Mouse (Mus musculus) ES-Bruce4 (cell line): ENCODE data around the gene Gabarap. TPM values are rescaled to one million over a fixed set of nuclear protein-coding genes. Genes with fewer than 3 reads are reported as not detected.

Experiments used
- H3K27ac ChIP-seq: 2 replicates; pipeline ENCODE4 v1.5.1; 2012; ENCODE audit warnings: low read length, inconsistent platforms; ENCODE audit not compliant: insufficient read depth
- H3K27me3 ChIP-seq: 2 replicates; pipeline ENCODE4 v1.6.1; 2012; ENCODE audit warnings: mild to moderate bottlenecking, low read length, inconsistent platforms; ENCODE audit not compliant: control insufficient read depth, poor library complexity, insufficient read depth, severe bottlenecking
- H3K36me3 ChIP-seq: 2 replicates; pipeline ENCODE4 v1.6.1; 2012; ENCODE audit warnings: inconsistent platforms, mild to moderate bottlenecking, low read length, moderate library complexity; ENCODE audit not compliant: control insufficient read depth, poor library complexity, insufficient read depth, severe bottlenecking
- H3K4me1 ChIP-seq: one replicate; pipeline ENCODE4 v1.8.1; 2011; ENCODE audit warnings: low read length; ENCODE audit not compliant: control insufficient read depth, insufficient read depth
- H3K4me3 ChIP-seq: 2 replicates; pipeline ENCODE4 v1.5.1; 2011; ENCODE audit warnings: low read depth, mild to moderate bottlenecking, low read length
- H3K9ac ChIP-seq: 2 replicates; pipeline ENCODE4 v1.6.1; 2012; ENCODE audit warnings: low read depth, mild to moderate bottlenecking, inconsistent platforms; ENCODE audit not compliant: poor library complexity, severe bottlenecking
- H3K9me3 ChIP-seq: replicated peaks from 2 replicates; pipeline ENCODE4 v1.6.1; 2012; ENCODE audit warnings: mild to moderate bottlenecking, low read length, inconsistent platforms; ENCODE audit not compliant: control insufficient read depth, poor library complexity, insufficient read depth, severe bottlenecking
- CTCF ChIP-seq: IDR thresholded peaks from one replicate; pipeline ENCODE4 v1.8.1; 2011; ENCODE audit warnings: low read depth, low read length
- EP300 ChIP-seq: IDR thresholded peaks from 2 replicates; pipeline ENCODE4 v1.6.1; 2011; ENCODE audit warnings: low read depth, low read length; ENCODE audit not compliant: insufficient read depth
- POLR2A ChIP-seq: IDR thresholded peaks from one replicate; pipeline ENCODE4 v1.8.1; 2011; ENCODE audit warnings: low read length; ENCODE audit not compliant: insufficient read depth
- polyA plus RNA-seq: library from polyadenylated mRNA; stranded (reverse); fragments of >200 nt; gene quantifications from 2 replicates; pipeline ENCODE4 v1.2.4, GENCODE M21; 2011; ENCODE audit warnings: low read depth; ENCODE audit not compliant: missing spikeins, insufficient read depth, insufficient read length

The Gabarap gene
- polyA plus RNA-seq, 1 experiment = 144 TPM

GRCm38 (mm10) chr11:70020022-70020631 is 29.2 kb downstream of the Gabarap start:
- Histone ChIP-seq H3K36me3 (no peaks in the 10 kb centered on the region), H3K27me3 (no peaks in the 10 kb centered on the region), H3K4me1 (no peaks in the 10 kb centered on the region), H3K9ac (0 out of 2 replicates have a peak overlapping the region, but pooled peaks have one; percentile 6), H3K4me3 (no peak overlapping the region), H3K27ac (peak overlapping the region; percentile 16; the same call in 1 of the 2 replicates), H3K9me3 (no peaks in the 10 kb centered on the region)
- no peak for TF ChIP-seq CTCF
- TF ChIP-seq POLR2A = no peak
- TF ChIP-seq EP300 = no peak

GRCm38 (mm10) chr11:70020731-70021263 is 29.9 kb downstream of the Gabarap start:
- TF ChIP-seq POLR2A = no peak
- TF ChIP-seq CTCF = peak; percentile 40
- peak overlapping the region; percentile 78 for H3K4me3 ChIP-seq
- H3K27me3 ChIP-seq = no peaks in the 10 kb centered on the region
- no peak overlapping the region for H3K27ac ChIP-seq
- no peaks in the 10 kb centered on the region for H3K9me3 ChIP-seq
- no peaks in the 10 kb centered on the region for H3K36me3 ChIP-seq
- peak overlapping the region; percentile 31; the same call in 1 of the 2 replicates for H3K9ac ChIP-seq
- H3K4me1 ChIP-seq = no peaks in the 10 kb centered on the region

DNA sequence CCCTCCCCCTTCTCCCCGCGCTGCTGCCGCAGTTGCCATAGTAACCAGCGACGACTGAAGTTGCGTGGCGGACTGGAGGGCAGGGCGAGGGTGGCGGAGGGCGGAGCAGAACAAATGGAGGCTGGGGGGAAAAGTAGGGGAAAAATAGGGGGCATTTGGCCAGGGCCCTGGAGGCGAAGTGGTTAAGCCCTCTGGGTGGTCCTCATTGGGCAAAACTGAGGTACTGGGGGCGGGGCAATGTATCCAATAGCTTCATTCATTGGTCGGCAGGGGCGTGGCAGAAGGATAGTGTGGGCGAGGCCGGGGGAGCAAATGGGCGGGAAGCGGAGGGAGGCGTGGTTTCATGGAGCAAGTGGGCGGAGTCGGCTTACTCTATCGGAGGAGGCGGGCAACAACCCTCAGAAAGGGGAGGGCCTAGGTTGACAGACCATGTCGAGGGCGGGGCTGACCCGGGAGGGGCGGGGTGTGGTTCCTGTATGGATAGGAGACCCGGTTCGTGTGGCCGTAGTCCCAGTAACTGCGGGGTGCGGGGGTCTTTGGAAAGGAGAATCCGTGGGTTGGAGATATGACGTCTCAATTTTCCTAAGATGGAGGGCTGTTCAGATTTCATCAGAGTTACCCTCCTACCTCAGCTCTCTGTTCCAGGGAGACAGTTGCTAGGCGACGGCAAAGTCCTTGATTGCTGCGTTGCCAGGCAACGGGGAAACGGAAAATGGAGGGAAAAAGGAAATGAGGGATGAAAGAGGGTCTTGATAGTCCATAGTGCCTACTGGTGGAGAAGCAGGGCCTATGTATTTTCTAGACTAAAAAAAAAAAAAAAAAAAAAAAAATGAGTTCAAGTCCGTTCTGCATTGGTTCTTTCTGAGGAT is 30.6 kb downstream of the Gabarap start:
- Histone ChIP-seq H3K9me3 (no peaks in the 10 kb centered on the region), H3K4me1 (peaks cover 3% of the 10 kb centered on the region), H3K27me3 (no peaks in the 10 kb centered on the region), H3K9ac (peak overlapping the region; percentile 31; the same call in 1 of the 2 replicates), H3K36me3 (no peaks in the 10 kb centered on the region), H3K4me3 (peak overlapping the region; percentile 78), H3K27ac (no peak overlapping the region)
- TF ChIP-seq EP300 (no peak), POLR2A (no peak), CTCF (no peak)

GRCm38 (mm10) chr11:70023481-70024150 is 32.7 kb downstream of the Gabarap start:
- Histone ChIP-seq H3K9me3 (no peaks in the 10 kb centered on the region), H3K4me1 (peaks cover 3% of the 10 kb centered on the region), H3K4me3 (no peak overlapping the region), H3K27ac (no peak overlapping the region), H3K36me3 (no peaks in the 10 kb centered on the region), H3K27me3 (no peaks in the 10 kb centered on the region), H3K9ac (no peak overlapping the region; the same call in 1 of the 2 replicates)
- TF ChIP-seq EP300 (no peak), CTCF (no peak), POLR2A (no peak)

- TF ChIP-seq CTCF (no peak), EP300 (no peak), POLR2A (no peak)
- Histone ChIP-seq H3K36me3 (no peaks in the 10 kb centered on the region), H3K4me3 (no peak overlapping the region), H3K27ac (no peak overlapping the region), H3K27me3 (no peaks in the 10 kb centered on the region), H3K9me3 (no peaks in the 10 kb centered on the region), H3K9ac (no peak overlapping the region), H3K4me1 (peaks cover 5% of the 10 kb centered on the region)
Measured at GRCm38 (mm10) chr11:70024151-70024514, 33.2 kb downstream of the Gabarap start.

DNA sequence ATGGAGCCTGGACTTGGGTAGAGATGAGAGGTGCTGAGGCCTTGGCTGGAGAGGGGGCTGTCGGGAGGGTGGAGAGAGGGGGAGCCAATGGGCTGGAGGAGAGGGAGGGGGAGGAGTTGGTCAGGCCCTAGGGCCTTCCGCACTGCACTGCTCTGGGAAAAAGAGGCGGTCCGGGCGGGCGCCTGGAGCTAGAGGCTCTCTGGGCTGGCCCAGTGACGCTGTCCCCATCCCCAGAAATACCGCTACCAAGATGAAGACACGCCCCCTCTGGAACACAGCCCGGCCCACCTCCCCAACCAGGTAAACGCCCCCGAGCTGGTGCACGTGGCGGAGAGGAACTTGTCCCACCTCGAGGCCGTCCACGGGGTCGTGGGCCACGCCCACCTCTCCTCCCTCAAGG is 35.7 kb downstream of the Gabarap start:
- peaks cover 5% of the 10 kb centered on the region for H3K4me1 ChIP-seq
- TF ChIP-seq EP300 (peak; percentile 49; the same call in 1 of the 2 replicates), CTCF (no peak), POLR2A (no peak)
- no peaks in the 10 kb centered on the region for H3K36me3 ChIP-seq
- H3K27me3 ChIP-seq = no peaks in the 10 kb centered on the region
- H3K9me3 ChIP-seq = no peaks in the 10 kb centered on the region
- no peak overlapping the region for H3K27ac ChIP-seq
- peak overlapping the region; percentile 10; the same call in 1 of the 2 replicates for H3K4me3 ChIP-seq
- H3K9ac ChIP-seq = peak overlapping the region; percentile 23; the same call in 1 of the 2 replicates
